Mouse (Mus musculus) mature B cell (primary cell): ENCODE measurements around the gene Camk2d.

ENCODE experiments used
- in situ Hi-C: fragments of 300-500 bp; cut with MboI; formaldehyde crosslinking; loops from 2 replicates; pipeline ENCODE4 v1.14.3; 2019

Camk2d gene

GRCm38 (mm10) chr3:126650332-126650731 is 54.2 kb downstream of the Camk2d start:
- in situ Hi-C loops: no loop called here

GRCm38 (mm10) chr3:126650747-126651146 is 54.6 kb downstream of the Camk2d start:
- in situ Hi-C loops: no loop called here

- in situ Hi-C loops: no loop called here
Observed at GRCm38 (mm10) chr3:126652361-126652760, 56.3 kb downstream of the Camk2d start.

- in situ Hi-C loops: no loop called here
Observed at GRCm38 (mm10) chr3:126653118-126653517, 57.0 kb downstream of the Camk2d start.

GRCm38 (mm10) chr3:126656173-126656572 is 60.1 kb downstream of the Camk2d start:
- in situ Hi-C loops: no loop called here

GRCm38 (mm10) chr3:126657895-126658294 is 61.8 kb downstream of the Camk2d start:
- in situ Hi-C loops: no loop called here

GRCm38 (mm10) chr3:126658791-126659190 is 62.7 kb downstream of the Camk2d start:
- in situ Hi-C loops: no loop called here

- in situ Hi-C loops: no loop called here
Observed at GRCm38 (mm10) chr3:126659235-126659634, 63.1 kb downstream of the Camk2d start.

- in situ Hi-C loops: no loop called here
Observed at GRCm38 (mm10) chr3:126659832-126660564, 63.9 kb downstream of the Camk2d start.

- in situ Hi-C loops: no loop called here
Observed at GRCm38 (mm10) chr3:126660575-126660974, 64.5 kb downstream of the Camk2d start.

GRCm38 (mm10) chr3:126660986-126661385 is 64.9 kb downstream of the Camk2d start:
- in situ Hi-C loops: no loop called here

- in situ Hi-C loops: no loop called here
Observed at GRCm38 (mm10) chr3:126661920-126662319, 65.8 kb downstream of the Camk2d start.

- in situ Hi-C loops: no loop called here
Observed at GRCm38 (mm10) chr3:126663436-126663835, 67.3 kb downstream of the Camk2d start.

- in situ Hi-C loops: no loop called here
Observed at GRCm38 (mm10) chr3:126665866-126666265, 69.8 kb downstream of the Camk2d start.

GRCm38 (mm10) chr3:126667019-126667418 is 70.9 kb downstream of the Camk2d start:
- in situ Hi-C loops: no loop called here

- in situ Hi-C loops: no loop called here
Observed at GRCm38 (mm10) chr3:126667451-126667850, 71.3 kb downstream of the Camk2d start.

- in situ Hi-C loops: no loop called here
Observed at GRCm38 (mm10) chr3:126668123-126668522, 72.0 kb downstream of the Camk2d start.

- in situ Hi-C loops: no loop called here
Observed at GRCm38 (mm10) chr3:126668692-126669091, 72.6 kb downstream of the Camk2d start.

GRCm38 (mm10) chr3:126670413-126670812 is 74.3 kb downstream of the Camk2d start:
- in situ Hi-C loops: no loop called here

- in situ Hi-C loops: no loop called here
Observed at GRCm38 (mm10) chr3:126671292-126671691, 75.2 kb downstream of the Camk2d start.

GRCm38 (mm10) chr3:126681051-126681450 is 84.9 kb downstream of the Camk2d start:
- in situ Hi-C loops: no loop called here

GRCm38 (mm10) chr3:126681996-126682395 is 85.9 kb downstream of the Camk2d start:
- in situ Hi-C loops: no loop called here

GRCm38 (mm10) chr3:126685363-126685762 is 89.3 kb downstream of the Camk2d start:
- in situ Hi-C loops: no loop called here

GRCm38 (mm10) chr3:126687150-126687549 is 91.0 kb downstream of the Camk2d start:
- in situ Hi-C loops: no loop called here
